Mouse (Mus musculus) myocyte (in vitro differentiated cells): ENCODE results near the gene Got2. TPM values are rescaled to one million over a fixed set of nuclear protein-coding genes. Genes with fewer than 3 reads are reported as not detected.

Experiments
- H3K27me3 ChIP-seq: one replicate; pipeline ENCODE4 v1.6.1; 2011; ENCODE audit not compliant: control insufficient read depth, insufficient read depth, insufficient read length
- H3K36me3 ChIP-seq: one replicate; pipeline ENCODE4 v1.6.1; 2011; ENCODE audit not compliant: control insufficient read depth, insufficient read depth
- H3K4me2 ChIP-seq: one replicate; pipeline ENCODE4 v1.6.1; 2011; ENCODE audit warnings: low read depth, control low read depth
- H3K4me3 ChIP-seq: one replicate; pipeline ENCODE4 v1.5.1; 2011; ENCODE audit warnings: mild to moderate bottlenecking, control low read depth, moderate library complexity
- H3K79me2 ChIP-seq: one replicate; pipeline ENCODE4 v1.6.1; 2011; ENCODE audit not compliant: control insufficient read depth, insufficient read depth
- H3ac ChIP-seq: one replicate; pipeline ENCODE4 v1.6.1; 2011; ENCODE audit not compliant: control insufficient read depth, insufficient read length
- CEBPB ChIP-seq: IDR thresholded peaks from 2 replicates; pipeline ENCODE4 v1.6.1; 2011; ENCODE audit warnings: mild to moderate bottlenecking, moderate library complexity; ENCODE audit not compliant: poor library complexity, insufficient read depth, severe bottlenecking
- E2F4 ChIP-seq: IDR thresholded peaks from one replicate; pipeline ENCODE4 v1.6.1; 2011; ENCODE audit warnings: mild to moderate bottlenecking, control low read depth, moderate library complexity; ENCODE audit not compliant: insufficient read depth
- MAX ChIP-seq: IDR thresholded peaks from one replicate; pipeline ENCODE4 v1.6.1; 2011; ENCODE audit warnings: low read depth, mild to moderate bottlenecking, control low read depth
- MYOD1 ChIP-seq, 3 experiments: IDR thresholded peaks; one replicate each; pipeline ENCODE4 v1.6.1; 2011; ENCODE audit warnings: control low read depth in 2 of 3, low read depth in 2 of 3, mild to moderate bottlenecking in 2 of 3, moderate library complexity in 1 of 3; ENCODE audit not compliant: insufficient read length in 2 of 3, control insufficient read depth in 1 of 3
- MYOG ChIP-seq, 3 experiments: IDR thresholded peaks; one replicate each; pipeline ENCODE4 v1.6.1; 2011; ENCODE audit warnings: control low read depth in 2 of 3, low read depth in 2 of 3, mild to moderate bottlenecking in 2 of 3; ENCODE audit not compliant: insufficient read length in 2 of 3, control insufficient read depth in 1 of 3, insufficient read depth in 1 of 3
- POLR2A ChIP-seq: IDR thresholded peaks from one replicate; pipeline ENCODE4 v1.6.1; 2011; ENCODE audit warnings: low read depth, mild to moderate bottlenecking, control low read depth, moderate library complexity; ENCODE audit not compliant: insufficient read length
- POLR2AphosphoS2 ChIP-seq: IDR thresholded peaks from one replicate; pipeline ENCODE4 v1.6.1; 2011; ENCODE audit warnings: low read depth, control low read depth; ENCODE audit not compliant: insufficient read length
- REST ChIP-seq: IDR thresholded peaks from one replicate; pipeline ENCODE4 v1.6.1; 2011; ENCODE audit warnings: mild to moderate bottlenecking, control low read depth, moderate library complexity; ENCODE audit not compliant: insufficient read depth, insufficient read length
- SRF ChIP-seq: IDR thresholded peaks from one replicate; pipeline ENCODE4 v1.6.1; 2011; ENCODE audit warnings: low read depth; ENCODE audit not compliant: control insufficient read depth, insufficient read length
- TCF12 ChIP-seq: IDR thresholded peaks from one replicate; pipeline ENCODE4 v1.6.1; 2011; ENCODE audit warnings: mild to moderate bottlenecking, control low read depth; ENCODE audit not compliant: poor library complexity, insufficient read depth, severe bottlenecking
- TCF3 ChIP-seq: IDR thresholded peaks from one replicate; pipeline ENCODE4 v1.6.1; 2011; ENCODE audit warnings: low read depth, control low read depth; ENCODE audit not compliant: insufficient read length
- USF1 ChIP-seq: IDR thresholded peaks from one replicate; pipeline ENCODE4 v1.6.1; 2011; ENCODE audit warnings: low read depth, mild to moderate bottlenecking, control low read depth, moderate library complexity
- polyA plus RNA-seq: library from polyadenylated mRNA; unstranded; fragments of >200 nt; fragmentation: generic; extraction: Trizol; gene quantifications from one replicate; pipeline ENCODE4 v1.2.1, GENCODE M21; 2012; ENCODE audit warnings: missing spikeins

The Got2 gene
- polyA plus RNA-seq, 1 experiment: 241 TPM

- H3ac ChIP-seq: peak overlapping the region; percentile 31
- no peaks in the 10 kb centered on the region for H3K27me3 ChIP-seq
- TF ChIP-seq E2F4 (no peak), POLR2AphosphoS2 (peak; percentile 65), USF1 (peak; percentile 70), TCF3 (no peak), MYOD1 (IDR thresholded peaks at IDR 0.05; ENCODE audit: control insufficient read depth in 1 of 3, insufficient read length in 2 of 3, low read depth in 2 of 3) (peak; percentile 4 to 90 (median 85)), POLR2A (peak; percentile 52), MYOG (IDR thresholded peaks at IDR 0.05; ENCODE audit: control insufficient read depth in 1 of 3, insufficient read depth in 1 of 3, insufficient read length in 2 of 3, low read depth in 2 of 3) (peak; percentile 38 to 91 (median 89)), REST (no peak)
- peaks cover 51% of the 10 kb centered on the region for H3K79me2 ChIP-seq
- H3K4me3 ChIP-seq: peak overlapping the region; percentile 70
- no peaks in the 10 kb centered on the region for H3K36me3 ChIP-seq
- H3K4me2 ChIP-seq: peak overlapping the region; percentile 74
These were observed 616 bp downstream of the Got2 start for GRCm38 (mm10) chr8:95887578-95888284.

- Histone ChIP-seq H3K4me2 (peak overlapping the region; percentile 74), H3K79me2 (peaks cover 59% of the 10 kb centered on the region), H3K27me3 (no peaks in the 10 kb centered on the region), H3ac (peak overlapping the region; percentile 31), H3K36me3 (no peaks in the 10 kb centered on the region), H3K4me3 (peak overlapping the region; percentile 70)
- TF ChIP-seq CEBPB (peak; percentile 55; the same call in 1 of the 2 replicates), POLR2A (no peak), TCF12 (no peak), SRF (no peak)
These were observed 1.4 kb downstream of the Got2 start for GRCm38 (mm10) chr8:95886647-95887577.

GRCm38 (mm10) chr8:95885966-95886365, 2.4 kb downstream of the Got2 start:
- no peak overlapping the region for H3ac ChIP-seq
- peak overlapping the region; percentile 74 for H3K4me2 ChIP-seq
- TF ChIP-seq TCF3 (no peak), MAX (no peak), POLR2A (no peak), USF1 (no peak)
- H3K36me3 ChIP-seq: no peaks in the 10 kb centered on the region
- no peak overlapping the region for H3K4me3 ChIP-seq
- H3K79me2 ChIP-seq: peaks cover 68% of the 10 kb centered on the region
- no peaks in the 10 kb centered on the region for H3K27me3 ChIP-seq

DNA sequence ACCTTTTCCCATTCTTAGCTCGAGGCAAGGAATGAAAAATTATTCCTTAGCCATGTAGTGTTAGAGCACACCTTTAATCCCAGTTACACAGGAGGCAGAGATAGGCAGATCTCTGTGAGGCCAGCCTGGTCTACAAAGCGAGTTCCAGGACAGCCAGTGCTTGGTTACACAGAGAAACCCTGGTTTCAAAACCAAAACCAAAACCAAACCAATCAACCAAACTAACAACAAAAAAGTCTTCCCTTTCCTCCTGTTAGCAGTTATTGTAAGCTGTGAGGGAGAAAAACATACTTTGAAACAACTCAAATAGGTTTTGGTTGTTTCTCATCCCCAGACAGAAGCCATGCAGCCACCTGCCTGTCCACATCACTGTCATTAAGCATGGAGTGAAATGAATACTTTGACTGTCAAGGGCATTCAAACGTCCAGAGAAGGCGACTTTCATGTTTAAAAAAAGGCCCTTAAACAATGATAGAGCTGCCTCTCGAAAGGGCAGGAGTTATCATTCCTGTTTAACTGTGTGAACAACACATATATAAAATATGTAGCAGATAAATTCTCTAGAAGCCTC, 3.0 kb downstream of the Got2 start:
- TF ChIP-seq USF1: no peak
- TF ChIP-seq MYOD1 (IDR thresholded peaks at IDR 0.05; ENCODE audit: control insufficient read depth in 1 of 3, insufficient read length in 2 of 3, low read depth in 2 of 3): peak; percentile 81 to 92 (median 90)
- Histone ChIP-seq H3ac (no peak overlapping the region), H3K36me3 (no peaks in the 10 kb centered on the region), H3K79me2 (peaks cover 72% of the 10 kb centered on the region), H3K4me3 (no peak overlapping the region), H3K27me3 (no peaks in the 10 kb centered on the region), H3K4me2 (peak overlapping the region; percentile 74)

GRCm38 (mm10) chr8:95884491-95884890, 3.9 kb downstream of the Got2 start:
- no peak overlapping the region for H3K4me2 ChIP-seq
- H3K79me2 ChIP-seq: peaks cover 78% of the 10 kb centered on the region
- no peak overlapping the region for H3ac ChIP-seq
- no peaks in the 10 kb centered on the region for H3K27me3 ChIP-seq
- H3K4me3 ChIP-seq: no peak overlapping the region
- no peak for TF ChIP-seq USF1
- TF ChIP-seq TCF12: no peak
- H3K36me3 ChIP-seq: no peaks in the 10 kb centered on the region
